Mouse (Mus musculus): Measurements from ENCODE around the gene Veph1.

- TF ChIP-seq CHD2 (IDR thresholded peaks at IDR 0.05; ENCODE audit: low read length) (no peak), BHLHE40 (IDR thresholded peaks at IDR 0.05; ENCODE audit: low read depth, low read length) (no peak), TCF12 (IDR thresholded peaks at IDR 0.05; ENCODE audit: low read depth, low read length) (no peak), CHD1 (IDR thresholded peaks at IDR 0.05; ENCODE audit: low read depth, low read length) (no peak)
Observed at GRCm38 (mm10) chr3:66091746-66092145, 204.9 kb downstream of the Veph1 start.
